Mouse (Mus musculus) embryonic stem cell, embryonic (primary cell): Measurements from ENCODE around the gene Cenpn.

Experiments used
- CTCF ChIA-PET, 4 experiments: fragments of 300-600 bp in 2 of 4; fragments of 350-600 bp in 2 of 4; sonication (Branson Sonifier 250); formaldehyde crosslinking; loops; one replicate each; lab custom pipeline; 2022; ENCODE audit warnings: inconsistent platforms in 2 of 4; lab: Charles Lee
- POLR2A ChIA-PET, 4 experiments: fragments of 300-600 bp in 2 of 4; fragments of 350-600 bp in 2 of 4; sonication (Branson Sonifier 250); formaldehyde crosslinking; loops; one replicate each; lab custom pipeline; 2022; ENCODE audit warnings: antibody characterized with exemption in 4 of 4, inconsistent platforms in 1 of 4; lab: Charles Lee

Cenpn gene

DNA sequence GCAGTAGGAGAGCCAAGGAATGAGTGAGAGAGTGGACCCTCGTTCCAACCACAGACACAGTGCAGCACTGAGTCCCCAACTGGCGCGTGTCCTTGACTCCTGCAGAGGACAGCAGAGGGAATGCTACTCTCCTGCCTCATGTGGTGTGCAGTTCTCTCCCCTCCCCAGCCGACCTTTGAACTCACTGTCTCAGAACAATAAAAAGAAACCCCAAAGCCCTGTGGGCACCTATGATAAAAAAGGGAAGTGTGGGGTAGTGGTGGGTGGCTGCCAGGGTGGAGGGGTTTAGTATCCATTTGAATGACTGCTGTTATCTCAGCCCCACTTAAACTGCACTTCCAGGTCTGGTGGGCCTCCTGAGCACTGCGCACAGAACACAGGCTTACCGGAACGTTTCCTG, 26.1 kb downstream of the Cenpn start:
- ChIA-PET POLR2A (interaction anchor here in 2 of 4 experiments (0.5 to 5.7 kb wide), 10 partner anchors 11 to 360 kb away, joined by 3 to 32 read pairs (median 3); partner anchors contain the start of genes Cenpn (in 1 of the 2), Cmc2 (in 1 of the 2) and Gcsh (in 1 of the 2)), CTCF (no interaction called here)

DNA sequence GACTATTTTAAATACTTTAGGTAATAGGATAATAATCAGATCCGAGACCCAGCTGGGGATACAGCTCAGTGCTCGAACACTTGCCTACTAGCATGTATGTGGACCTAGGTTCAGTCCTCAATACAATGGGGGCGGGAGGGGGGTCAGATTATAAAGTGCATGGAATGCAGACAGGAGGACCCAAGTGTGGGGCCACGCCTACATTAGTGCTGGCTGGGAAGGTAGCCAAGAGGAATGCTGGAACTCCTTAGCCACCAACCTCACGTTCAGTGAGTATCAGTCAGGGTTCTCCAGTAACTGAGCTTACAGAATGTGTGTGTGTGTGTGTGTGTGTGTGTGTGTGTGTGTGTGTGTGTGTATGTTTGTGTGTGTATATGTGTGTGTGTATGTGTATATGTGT, 29.8 kb downstream of the Cenpn start:
- POLR2A ChIA-PET = interaction anchor here in 2 of 4 experiments (0.6 to 1.4 kb wide), 3 partner anchors 10 to 42 kb away, joined by 3 to 4 read pairs (median 3); partner anchors contain the start of gene Gcsh (in 1 of the 2)
- CTCF ChIA-PET = interaction anchor here in 2 of 4 experiments (0.6 to 0.7 kb wide), 2 partner anchors 33 to 129 kb away, joined by 3 to 4 read pairs; no protein-coding TSS in a partner anchor

DNA sequence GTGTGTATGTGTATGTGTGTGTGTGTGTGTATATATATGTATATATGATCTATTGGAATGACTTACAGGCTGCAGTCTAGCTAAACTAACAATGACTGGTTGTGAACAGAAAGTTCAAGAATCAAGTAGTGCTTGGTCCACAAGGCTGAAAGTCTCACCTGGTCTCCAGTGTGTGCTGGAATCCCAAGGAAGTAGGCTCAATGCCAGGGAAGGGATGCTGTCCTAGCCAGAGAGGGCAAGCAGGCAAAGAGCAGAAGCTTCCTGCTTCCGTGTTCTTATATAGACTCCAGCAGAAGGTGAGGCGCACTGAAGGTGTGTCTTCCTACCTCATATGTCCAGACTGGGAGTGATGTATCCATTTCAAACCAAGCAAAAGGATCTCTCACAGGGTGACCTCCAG, 30.2 kb downstream of the Cenpn start:
- ChIA-PET CTCF (no interaction called here), POLR2A (interaction anchor here in 2 of 4 experiments (0.6 to 1.4 kb wide), 3 partner anchors 24 to 161 kb away, joined by 3 to 6 read pairs (median 3); partner anchors contain the start of gene Gcsh (in 1 of the 2))

DNA sequence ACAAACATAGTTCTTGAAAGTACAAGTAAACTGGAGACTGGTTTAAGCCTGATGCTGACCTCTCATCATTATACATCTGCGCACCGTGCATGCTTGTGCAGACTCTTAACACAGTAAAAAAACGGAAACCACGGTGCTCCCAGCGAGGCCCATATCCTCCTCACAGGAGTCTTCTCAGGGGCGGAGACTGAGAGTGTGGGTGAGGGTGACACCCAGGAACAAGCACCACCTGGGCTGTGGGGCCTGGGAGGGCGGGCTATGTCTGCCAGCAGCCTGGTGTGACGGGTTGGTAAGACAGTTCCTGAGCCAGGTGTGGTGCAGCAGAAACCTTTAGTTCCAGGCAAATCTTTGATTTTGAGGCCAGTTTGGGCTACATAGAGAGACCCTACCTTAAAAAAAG, 30.9 kb downstream of the Cenpn start:
- ChIA-PET POLR2A (interaction anchor here in 2 of 4 experiments (0.6 to 1.7 kb wide), 3 partner anchors 8 to 160 kb away, joined by 3 to 6 read pairs (median 6); partner anchors contain the start of genes Atmin (in 1 of the 2) and Gcsh (in 1 of the 2)), CTCF (interaction anchor here in 1 of 4 experiments (1.4 kb wide), 1 partner anchor 28 kb away, joined by 4 read pairs; no protein-coding TSS in a partner anchor)

DNA sequence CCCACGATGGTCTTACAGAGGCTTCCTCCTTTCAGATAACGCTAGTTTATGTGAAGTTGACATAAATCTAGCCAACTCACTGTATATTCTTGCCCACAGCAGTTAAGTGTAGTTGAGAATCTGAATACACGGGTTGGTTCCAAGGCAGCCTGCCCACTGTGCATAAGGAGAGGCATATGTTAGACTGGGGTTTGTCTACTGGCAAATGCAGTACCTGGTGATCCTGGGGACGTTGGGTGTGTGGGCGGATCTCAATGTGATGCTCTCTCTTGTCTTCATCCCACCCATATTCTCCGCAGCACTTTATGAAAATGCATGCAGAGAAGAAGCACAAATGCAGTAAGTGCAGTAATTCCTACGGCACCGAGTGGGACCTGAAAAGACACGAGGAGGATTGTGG, 32.9 kb downstream of the Cenpn start:
- ChIA-PET CTCF (interaction anchor here in 1 of 4 experiments (0.6 kb wide), 1 partner anchor 153 kb away, joined by 7 read pairs; no protein-coding TSS in a partner anchor), POLR2A (interaction anchor here in 1 of 4 experiments (0.8 kb wide), 1 partner anchor 9 kb away, joined by 3 read pairs; no protein-coding TSS in a partner anchor)

DNA sequence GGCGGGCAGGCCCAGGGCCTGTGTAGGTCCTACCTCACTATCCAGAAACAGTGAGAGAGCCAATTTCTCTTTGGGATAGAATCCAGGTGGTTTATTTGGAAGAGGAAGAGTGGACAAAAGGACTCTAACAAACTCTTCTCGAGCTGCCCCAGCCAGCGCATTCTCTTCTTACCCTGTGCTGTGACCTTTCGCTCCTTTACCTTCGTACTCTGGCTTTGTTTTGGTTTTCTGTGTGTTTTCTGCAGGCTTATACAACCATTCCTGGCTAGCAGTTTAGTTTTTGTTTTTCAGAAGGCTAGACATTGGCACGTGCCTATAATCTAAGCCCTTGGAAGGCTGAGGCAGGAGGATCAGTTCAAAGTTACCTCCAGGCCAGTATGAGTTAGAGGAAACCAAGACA, 48.0 kb downstream of the Cenpn start:
- POLR2A ChIA-PET = interaction anchor here in 2 of 4 experiments (1.1 to 1.2 kb wide), 3 partner anchors 9 to 16 kb away, joined by 3 to 6 read pairs (median 3); partner anchors contain the start of gene 1700030J22Rik (in 1 of the 2)
- CTCF ChIA-PET = interaction anchor here in 1 of 4 experiments (0.6 kb wide), 1 partner anchor 9 kb away, joined by 4 read pairs; the partner anchor contains the start of gene 1700030J22Rik

DNA sequence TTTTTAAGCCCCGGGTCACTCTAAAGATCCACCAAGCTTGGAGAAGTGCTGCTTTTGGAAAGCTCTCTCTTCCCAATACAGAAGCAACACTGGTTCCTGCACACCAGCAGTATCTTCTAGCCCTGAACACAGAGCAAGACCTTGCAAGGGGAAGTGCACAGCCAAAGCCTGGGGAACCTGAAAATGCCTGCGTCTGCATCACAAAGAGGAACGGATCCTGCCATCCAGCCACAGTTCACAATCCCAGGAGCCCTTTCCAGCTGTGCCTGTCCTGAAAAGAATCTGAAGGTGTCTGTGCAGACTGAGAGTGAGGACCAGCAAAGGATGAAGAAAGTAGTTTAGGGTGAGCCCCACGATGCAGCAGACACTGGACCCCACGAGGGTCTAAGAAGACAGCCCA, 53.5 kb downstream of the Cenpn start:
- CTCF ChIA-PET = interaction anchor here in 1 of 4 experiments (1.4 kb wide), 1 partner anchor 494 kb away, joined by 3 read pairs; no protein-coding TSS in a partner anchor

DNA sequence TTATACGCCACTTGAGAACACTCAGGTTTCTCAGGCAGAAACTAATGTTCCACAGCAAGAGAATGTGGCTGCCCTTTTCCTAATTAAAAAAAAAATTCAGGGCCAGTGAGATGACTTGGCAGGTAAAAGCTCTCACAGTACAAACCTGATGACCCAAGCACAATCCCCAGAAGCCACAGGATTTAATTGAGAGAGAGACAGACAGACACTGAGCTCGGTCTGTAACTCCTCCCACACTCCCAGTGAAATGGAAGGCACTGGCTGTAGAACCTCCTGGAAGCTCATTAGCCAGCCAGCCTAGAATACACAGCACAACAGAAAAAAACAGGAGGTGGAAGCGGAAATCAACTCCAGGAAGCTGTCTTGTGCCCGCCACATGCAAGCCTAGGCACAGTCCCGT, 54.1 kb downstream of the Cenpn start:
- ChIA-PET POLR2A (interaction anchor here in 3 of 4 experiments (0.6 to 2.0 kb wide), 8 partner anchors 14 to 55 kb away, joined by 3 to 9 read pairs (median 4); partner anchors contain the start of genes Cenpn (in 1 of the 3), Cmc2 (in 1 of the 3) and Gcsh (in 1 of the 3)), CTCF (interaction anchor here in 1 of 4 experiments (1.4 kb wide), 1 partner anchor 494 kb away, joined by 3 read pairs; no protein-coding TSS in a partner anchor)

More for the DNA sequence above, 53.5 kb downstream of the Cenpn start:
- POLR2A ChIA-PET = interaction anchor here in 3 of 4 experiments (0.7 to 2.0 kb wide), 10 partner anchors 13 to 58 kb away, joined by 3 to 9 read pairs (median 4); partner anchors contain the start of genes Gcsh (in 2 of the 3), Cenpn (in 1 of the 3) and Cmc2 (in 1 of the 3)

DNA sequence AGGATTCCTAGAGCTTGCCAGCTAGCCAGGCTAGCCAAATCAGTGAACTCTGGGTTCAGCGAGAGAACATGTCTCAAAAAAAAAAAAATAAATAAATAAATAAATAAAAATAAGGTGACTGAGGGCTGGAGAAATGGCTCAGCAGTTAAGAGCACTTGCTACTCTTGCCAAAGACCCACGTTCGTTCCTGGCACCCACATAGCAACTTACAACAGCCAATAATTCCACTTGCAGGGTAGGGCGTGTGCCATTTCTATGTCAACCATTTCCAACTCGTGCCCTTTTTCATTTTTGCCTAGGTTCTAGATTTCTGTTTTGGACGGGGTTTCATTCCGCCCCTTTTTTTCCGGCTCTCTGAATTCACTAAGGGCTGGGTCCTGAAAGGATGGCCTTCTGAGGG, 56.5 kb downstream of the Cenpn start:
- CTCF ChIA-PET = interaction anchor here in 3 of 4 experiments (0.5 to 2.2 kb wide), 19 partner anchors 10 to 445 kb away, joined by 3 to 17 read pairs (median 6); partner anchors contain the start of genes Gcsh (in 3 of the 3), Atmin (in 1 of the 3), Cenpn (in 1 of the 3) and Cmc2 (in 1 of the 3)

DNA sequence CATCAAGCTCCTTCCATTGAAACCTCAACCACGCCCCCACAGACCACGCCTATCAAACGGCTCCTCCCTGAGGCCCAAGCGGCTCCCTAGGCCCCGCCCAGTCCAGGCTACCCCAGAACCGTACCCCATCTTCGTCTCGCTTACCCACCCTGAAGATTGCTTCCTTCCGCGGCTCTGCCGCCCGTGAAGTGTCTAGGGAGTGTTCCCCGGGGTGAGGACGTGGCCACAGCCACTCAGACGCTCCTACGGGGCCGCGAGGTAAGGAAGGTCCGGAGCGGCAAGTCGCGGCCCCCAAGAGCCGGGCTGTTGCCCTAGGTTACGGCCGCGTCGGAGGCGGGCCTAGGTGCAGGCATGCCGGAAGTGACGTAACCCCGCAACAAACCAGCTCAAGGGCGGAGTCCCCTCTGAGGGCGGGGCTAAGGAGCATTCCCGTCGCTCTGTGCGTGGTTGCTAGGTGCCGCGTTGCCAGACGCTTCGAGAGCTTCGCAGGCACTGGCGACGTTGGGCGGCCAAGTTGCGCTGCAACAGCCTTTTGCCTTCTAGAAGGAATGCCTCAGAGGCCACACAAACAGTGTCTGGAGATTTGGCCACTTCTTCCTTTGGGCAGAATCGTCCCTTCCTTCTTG, 57.2 kb downstream of the Cenpn start, which contains the start of gene 1700030J22Rik:
Gene 1700030J22Rik, minus strand, starts transcription at position 329 of the 626 bp plus-strand sequence.
- CTCF ChIA-PET = interaction anchor here in 3 of 4 experiments (0.5 to 2.2 kb wide), 26 partner anchors 9 to 622 kb away, joined by 3 to 17 read pairs (median 4); partner anchors contain the start of genes Gcsh (in 3 of the 3), Atmin (in 1 of the 3), Cenpn (in 1 of the 3) and Cmc2 (in 1 of the 3)
- POLR2A ChIA-PET = interaction anchor here (0.6 to 3.9 kb wide), 47 partner anchors 8 to 823 kb away, joined by 3 to 90 read pairs (median 4); partner anchors contain the start of genes Atmin (in 3 of the 4), Cmc2 (in 3 of the 4), Gcsh (in 3 of the 4) and Cenpn (in 2 of the 4)

More for the DNA sequence above, 56.5 kb downstream of the Cenpn start:
- POLR2A ChIA-PET = interaction anchor here (0.6 to 3.9 kb wide), 43 partner anchors 8 to 824 kb away, joined by 3 to 90 read pairs (median 4); partner anchors contain the start of genes Cmc2 (in 3 of the 4), Gcsh (in 3 of the 4), Atmin (in 2 of the 4) and Cenpn (in 2 of the 4)

DNA sequence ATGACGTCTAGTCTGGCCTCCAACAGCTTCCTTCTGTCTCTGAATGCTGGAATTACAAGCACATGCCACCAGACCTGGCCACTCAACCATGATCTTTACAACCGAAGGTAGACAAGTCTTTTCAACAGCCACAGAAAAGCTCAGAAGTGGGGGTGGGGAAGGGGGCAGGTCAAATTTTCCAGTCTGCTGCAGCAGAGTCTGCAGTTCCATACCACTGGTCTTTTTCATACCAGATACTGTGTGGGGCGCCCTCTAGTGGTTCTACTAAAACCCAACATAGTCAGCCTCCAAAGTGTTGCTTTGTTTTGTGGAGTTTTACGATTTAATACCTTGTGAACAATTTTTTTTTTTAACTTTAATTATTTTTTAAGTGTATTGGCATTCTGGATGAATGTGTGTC, 58.6 kb downstream of the Cenpn start:
- CTCF ChIA-PET = interaction anchor here (0.5 to 2.2 kb wide), 19 partner anchors 8 to 1349 kb away, joined by 3 to 10 read pairs (median 4); partner anchors contain the start of gene Gcsh (in 2 of the 4)
- POLR2A ChIA-PET = interaction anchor here (0.6 to 3.9 kb wide), 8 partner anchors 12 to 452 kb away, joined by 3 to 90 read pairs (median 5); partner anchors contain the start of genes Gcsh (in 3 of the 4) and Cmc2 (in 1 of the 4)

DNA sequence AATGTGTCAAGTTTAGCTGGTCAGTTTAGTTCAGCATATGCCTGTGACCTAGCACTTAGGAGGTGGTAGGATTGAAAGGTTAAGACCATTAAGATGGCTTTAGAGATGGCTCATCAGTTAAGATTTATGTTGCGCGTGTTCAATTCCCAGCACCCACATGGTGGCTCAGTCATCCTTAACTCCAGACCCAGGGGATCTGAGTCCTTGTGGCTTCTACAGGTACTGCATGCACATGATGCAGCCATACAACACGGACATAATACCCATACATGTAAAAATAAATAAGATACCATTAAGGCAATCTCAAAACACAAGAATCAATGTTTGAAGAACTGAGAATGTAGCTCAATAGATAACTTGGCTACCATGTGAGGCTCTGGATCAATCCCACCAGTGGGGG, 68.3 kb downstream of the Cenpn start:
- ChIA-PET CTCF (interaction anchor here in 2 of 4 experiments (0.9 to 2.9 kb wide), 2 partner anchors 9 to 11 kb away, joined by 3 to 10 read pairs; partner anchors contain the start of gene 1700030J22Rik (in 1 of the 2)), POLR2A (interaction anchor here in 2 of 4 experiments (1.1 to 7.6 kb wide), 6 partner anchors 9 to 69 kb away, joined by 3 to 114 read pairs (median 4); partner anchors contain the start of genes 1700030J22Rik (in 1 of the 2) and Cmc2 (in 1 of the 2))
